Mouse (Mus musculus): ENCODE measurements at regions not wholly inside any gene's neighbourhood (a gene's known extent, or its start where the extent isn't known, plus 50 kb on each side); places are given as distances from the start of the nearest gene placed in this dataset.

DNA sequence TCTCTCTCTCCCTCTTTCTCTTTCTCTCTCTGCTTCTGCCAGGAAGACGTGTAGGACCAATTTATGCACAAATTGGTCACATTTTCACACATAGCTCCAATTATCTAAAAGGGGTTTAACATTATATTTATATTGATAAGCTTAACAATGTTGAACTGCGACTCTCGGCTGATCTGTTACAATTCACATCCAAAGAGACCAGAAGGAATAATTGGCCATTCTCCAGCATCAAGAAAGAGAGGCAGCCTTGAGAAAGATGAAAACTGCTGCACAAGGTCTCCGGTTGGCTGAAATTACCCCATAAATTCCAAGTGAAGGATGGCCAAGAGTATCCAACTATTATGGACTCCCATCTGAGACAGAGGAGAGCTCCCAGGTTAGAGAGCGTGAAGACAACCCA, 398.4 kb downstream of the Tshz3 start:
- no peak for DNase-seq

DNA sequence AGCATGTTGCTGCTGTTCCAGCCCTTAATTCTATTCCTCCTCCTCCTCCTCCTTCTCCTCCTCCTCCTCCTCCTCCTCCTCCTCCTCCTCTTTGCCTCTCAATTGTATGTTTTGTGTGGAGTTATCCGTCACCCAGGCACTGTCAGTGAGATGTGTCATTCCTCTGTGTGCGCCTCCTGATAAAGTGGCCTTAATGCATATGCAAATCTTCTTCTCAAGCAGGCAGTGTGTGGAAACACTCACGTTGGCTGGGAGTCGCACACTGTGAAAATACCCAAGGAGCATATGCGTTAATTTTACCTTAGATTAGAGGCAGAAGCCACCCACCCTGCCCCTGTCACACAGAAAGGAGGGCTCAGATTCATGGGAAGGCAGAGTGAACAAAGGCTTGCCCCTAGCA, 401.0 kb downstream of the Tshz3 start:
- DNase-seq: no peak

DNA sequence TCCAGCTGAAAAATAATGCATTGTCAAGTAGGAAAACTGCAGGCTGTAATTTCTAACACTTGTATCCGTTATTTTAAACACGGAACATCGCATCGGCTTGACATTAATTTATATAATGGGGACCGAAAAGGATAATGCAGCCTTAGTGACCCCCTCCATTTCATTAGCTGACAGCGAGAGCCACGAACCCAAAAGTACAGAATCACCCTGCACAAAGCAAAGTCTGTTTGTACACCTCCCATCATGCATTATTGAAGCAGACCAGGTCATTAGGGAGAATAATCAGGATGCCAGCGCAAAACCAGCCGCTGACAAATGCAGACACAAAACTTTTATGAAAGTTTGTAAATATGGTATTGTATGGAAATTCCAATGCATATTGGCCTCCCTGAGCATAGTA, 406.8 kb downstream of the Tshz3 start:
- no peak for DNase-seq

- DNase-seq: no peak
Measured at GRCm38 (mm10) chr7:37111071-37111470, 413.2 kb downstream of the Tshz3 start.

GRCm38 (mm10) chr7:37120776-37121175, 422.9 kb downstream of the Tshz3 start:
- DNase-seq: no peak

DNA sequence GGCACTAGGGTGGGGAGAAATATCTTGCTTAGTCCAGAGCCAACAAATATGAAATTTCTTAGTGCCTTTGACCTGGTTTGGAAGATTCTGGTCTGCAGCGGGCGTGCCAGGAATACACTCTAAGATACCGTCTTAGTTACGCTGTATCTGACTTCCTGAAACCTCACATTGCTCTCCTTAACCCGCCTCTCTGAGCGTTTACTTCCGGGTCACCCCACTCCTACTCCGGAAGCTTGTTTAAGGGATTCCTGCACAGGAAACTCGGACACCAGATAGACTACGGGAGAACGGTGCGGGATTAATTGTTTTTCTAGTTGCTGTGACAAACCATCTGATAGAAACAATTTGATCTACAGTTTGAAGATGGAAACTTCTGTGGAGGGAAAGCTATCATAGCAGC, 442.3 kb downstream of the Tshz3 start:
- no peak for DNase-seq

DNA sequence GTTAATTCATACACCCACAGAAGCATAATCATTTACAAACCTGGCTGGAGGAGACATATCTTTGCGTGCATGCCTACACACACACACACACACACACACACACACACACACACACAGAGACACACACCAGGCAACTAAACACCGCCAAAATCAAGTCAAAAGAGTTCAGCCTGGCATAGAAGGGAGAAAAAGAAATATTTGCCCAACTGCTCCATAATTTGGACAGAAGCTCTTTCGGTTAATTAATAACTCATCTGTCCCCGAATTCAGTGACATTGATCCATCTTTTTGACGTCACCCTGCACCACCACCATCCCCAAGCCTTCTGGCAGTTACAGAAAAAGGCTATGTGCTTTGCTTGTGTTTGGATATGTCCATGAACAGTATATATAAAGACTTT, 444.9 kb downstream of the Tshz3 start:
- no peak for DNase-seq

DNA sequence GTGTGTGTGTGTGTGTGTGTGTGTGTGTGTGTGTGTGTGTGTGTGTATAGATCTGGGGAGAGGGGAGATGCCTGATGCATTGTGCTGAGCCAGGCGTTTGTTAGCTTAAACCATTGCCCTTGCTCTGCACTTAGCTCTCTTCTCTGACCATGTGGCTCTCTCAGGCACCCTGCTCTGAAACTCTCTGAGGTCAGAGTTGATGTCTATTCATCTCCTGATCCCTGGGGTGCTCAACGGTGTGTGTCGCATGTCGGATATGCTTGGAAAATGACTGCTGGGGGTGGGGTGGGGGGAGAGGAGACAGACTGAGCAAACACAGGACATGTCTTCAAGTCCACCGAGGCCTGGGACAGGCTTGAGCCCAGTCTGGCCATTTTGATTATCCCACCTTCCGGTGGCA, 446.4 kb downstream of the Tshz3 start:
- DNase-seq: no peak

DNA sequence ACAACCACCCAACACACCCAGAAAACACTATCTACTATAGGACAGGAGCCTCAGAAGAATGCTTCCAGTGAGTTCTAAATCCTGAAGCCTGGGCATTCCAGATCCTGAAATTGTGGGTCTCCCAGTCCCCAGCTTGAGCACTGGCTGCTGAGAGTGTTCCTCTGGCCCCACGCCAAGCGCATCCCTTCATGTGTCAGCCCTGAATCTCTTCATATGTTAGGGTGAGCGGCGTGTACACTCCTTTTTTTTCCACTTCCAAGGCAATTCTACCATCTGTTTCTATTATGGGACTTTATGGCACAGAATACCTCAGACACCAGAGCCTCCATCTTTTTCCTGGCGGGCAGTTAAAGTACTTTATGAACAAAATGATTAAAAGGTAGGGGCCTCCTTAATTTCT, 451.8 kb downstream of the Tshz3 start:
- DNase-seq: peak; percentile 1

DNA sequence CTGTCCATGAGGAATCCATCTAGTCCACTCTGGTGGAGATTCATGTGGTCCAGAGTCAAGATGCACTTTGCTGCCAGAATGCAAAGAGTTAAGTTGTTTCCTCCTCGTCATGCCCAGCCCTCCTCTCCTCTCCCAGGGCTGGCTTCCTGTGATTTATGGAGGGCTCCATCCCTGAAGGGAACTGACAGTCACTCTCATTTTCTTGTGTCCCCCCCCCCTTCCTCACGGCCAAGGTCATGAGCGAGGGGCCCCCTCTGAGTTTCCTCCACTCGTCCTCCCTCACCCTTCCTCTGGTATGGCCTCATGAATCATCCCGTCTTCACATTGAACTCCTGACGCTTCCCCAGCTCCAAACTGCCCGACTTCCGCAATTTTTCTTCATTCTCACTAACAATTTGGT, 461.9 kb downstream of the Tshz3 start:
- DNase-seq: no peak

DNA sequence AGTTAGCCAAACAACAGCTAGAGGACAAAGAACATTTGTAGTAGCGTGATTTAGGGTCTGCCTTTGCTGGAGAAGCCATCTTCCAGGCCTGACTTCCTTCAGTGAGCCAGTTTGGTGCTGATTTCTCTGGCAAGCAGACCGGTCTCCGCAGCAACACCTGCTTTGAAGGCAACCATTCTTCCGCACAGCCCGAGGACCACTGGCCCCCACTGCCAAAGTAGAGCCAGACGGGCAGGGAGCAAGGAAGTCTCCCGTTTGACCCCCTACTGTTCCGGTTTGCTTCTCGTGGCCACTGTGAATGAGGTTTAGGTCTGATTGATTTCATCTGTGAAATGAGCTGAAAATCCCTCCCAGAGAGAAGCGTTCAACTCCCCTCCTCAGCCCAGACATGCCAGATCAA, 471.0 kb downstream of the Tshz3 start:
- no peak for DNase-seq

DNA sequence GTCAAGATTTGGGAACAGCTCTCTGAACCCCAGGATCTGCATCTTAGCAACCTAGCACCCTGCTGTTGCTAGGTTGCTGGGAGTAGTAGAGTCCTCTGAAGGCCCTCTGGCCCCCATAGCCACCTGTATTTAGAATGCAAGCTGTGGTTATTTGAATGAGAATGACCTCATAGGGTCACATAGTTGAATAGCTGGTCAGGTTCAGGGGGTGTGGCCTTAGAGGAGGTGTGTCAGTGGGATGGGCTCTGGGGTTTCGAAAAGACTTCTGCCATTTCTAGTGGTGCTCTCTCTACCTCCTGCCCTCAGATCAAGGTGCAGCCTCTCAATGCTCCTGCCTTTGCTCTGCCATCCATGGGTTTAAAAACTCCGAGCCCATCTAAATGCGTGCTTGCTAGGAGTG, 477.8 kb downstream of the Tshz3 start:
- DNase-seq: no peak

- no peak for DNase-seq
Measured at GRCm38 (mm10) chr7:37178256-37178655, 480.3 kb downstream of the Tshz3 start.

- DNase-seq: no peak
Measured at GRCm38 (mm10) chr7:37179907-37180306, 482.0 kb downstream of the Tshz3 start.

DNA sequence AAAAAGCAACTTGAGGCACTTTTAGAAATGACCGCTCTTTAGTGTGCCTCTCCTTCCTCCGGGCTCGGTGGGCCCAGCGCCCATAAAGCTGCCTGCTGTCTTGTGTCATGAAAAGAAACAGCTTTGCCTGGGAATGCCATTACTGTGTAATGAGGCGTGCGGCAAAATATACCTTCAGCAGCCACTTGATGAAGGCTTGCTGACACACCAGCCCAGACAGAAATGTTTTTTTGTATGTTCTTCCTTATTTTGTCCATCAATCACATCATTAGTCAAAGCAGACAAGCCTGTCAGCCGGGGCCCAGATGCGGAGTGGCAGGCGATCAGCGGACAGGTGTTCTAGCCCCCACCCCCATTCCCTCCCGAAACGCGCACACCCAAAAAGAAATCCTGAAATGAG, 482.5 kb downstream of the Tshz3 start:
- no peak for DNase-seq

- DNase-seq: no peak
Measured at GRCm38 (mm10) chr7:37181109-37181508, 483.2 kb downstream of the Tshz3 start.

DNA sequence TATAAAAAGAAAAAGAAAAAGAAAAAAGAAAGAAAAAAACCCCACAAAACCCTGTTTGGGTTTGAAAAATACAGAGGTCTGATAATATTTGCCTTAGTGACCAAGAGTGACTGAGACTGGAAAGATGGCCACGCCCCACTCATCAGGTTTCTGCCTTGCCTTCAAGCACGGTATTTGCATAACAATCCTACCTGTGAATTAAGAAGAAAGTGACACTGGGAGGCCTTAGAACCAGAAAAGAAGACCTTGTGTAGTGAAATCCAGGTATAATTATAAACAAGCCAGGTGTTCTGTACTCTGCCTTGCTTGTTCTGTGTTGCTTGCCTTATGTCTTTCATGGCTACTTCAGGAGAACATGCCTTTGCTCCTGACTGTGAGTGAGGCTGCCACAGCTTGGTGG, 494.6 kb downstream of the Tshz3 start:
- DNase-seq: no peak

GRCm38 (mm10) chr7:37204800-37205199, 506.9 kb downstream of the Tshz3 start:
- DNase-seq: no peak

GRCm38 (mm10) chr7:37208305-37208704, 510.4 kb downstream of the Tshz3 start:
- DNase-seq: no peak

GRCm38 (mm10) chr7:37213751-37214181, 515.8 kb downstream of the Tshz3 start:
- no peak for DNase-seq

- no peak for DNase-seq
Measured at GRCm38 (mm10) chr7:37215498-37215897, 517.6 kb downstream of the Tshz3 start.

GRCm38 (mm10) chr7:37220476-37220875, 522.6 kb downstream of the Tshz3 start:
- DNase-seq: no peak

GRCm38 (mm10) chr7:37226423-37226822, 528.5 kb downstream of the Tshz3 start:
- DNase-seq: no peak

GRCm38 (mm10) chr7:37230641-37231347, 532.9 kb downstream of the Tshz3 start:
- DNase-seq: no peak

GRCm38 (mm10) chr7:37240832-37241231, 532.6 kb downstream of the Zfp536 start:
- no peak for DNase-seq

Measured in cerebellum, adult 8-10 months (tissue).